Comparison of ENCODE assay signal across 14 mouse cellular contexts in the genomic region with DNA sequence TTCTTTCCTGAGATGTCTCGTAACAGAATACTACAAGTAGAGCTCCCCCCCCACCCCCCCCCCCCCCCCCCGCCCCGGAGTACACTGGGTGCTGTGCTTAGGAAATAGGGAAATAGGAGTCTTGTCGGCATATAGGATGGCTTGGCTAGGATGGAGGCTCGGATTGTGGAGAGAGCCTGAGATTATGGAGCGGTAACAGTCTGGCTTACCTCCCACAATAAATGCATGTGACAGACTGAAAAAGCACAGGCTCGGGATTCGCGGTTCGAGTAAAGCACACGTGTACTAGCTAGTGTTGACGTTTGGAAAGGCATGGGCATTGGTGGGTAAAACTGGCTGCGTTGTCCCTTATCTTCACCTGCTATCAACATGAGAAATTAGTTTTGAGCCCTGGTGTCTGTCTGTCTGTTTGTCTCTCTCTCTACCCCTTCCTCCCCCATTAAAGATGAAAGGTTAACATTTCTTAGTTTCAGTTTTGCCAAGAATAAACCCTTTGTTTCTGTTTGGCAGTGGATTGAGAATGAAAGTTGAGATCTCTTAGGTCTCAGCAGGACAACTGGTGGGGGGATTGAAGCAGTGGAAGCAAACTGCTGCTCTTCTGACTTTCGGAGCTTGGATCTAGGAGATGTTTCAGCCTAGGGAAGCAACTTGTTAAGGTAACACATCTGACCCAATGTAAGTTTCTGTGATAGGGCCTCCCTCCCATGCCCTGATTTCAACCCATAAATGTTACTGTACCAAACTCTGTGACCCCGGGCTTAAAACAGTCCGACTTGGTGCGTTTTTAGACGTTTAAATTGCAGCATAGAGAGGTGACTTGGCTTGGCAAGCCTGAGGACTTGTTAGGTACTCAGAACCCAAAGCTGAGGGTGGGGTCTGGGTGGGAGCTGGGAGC. TPM values are rescaled to one million over a fixed set of nuclear protein-coding genes. Genes with fewer than 3 reads are reported as not detected.
DNase-seq lines count a peak whose midpoint lies in the region; ATAC-seq and TF ChIP-seq lines count a peak whose summit lies in the region.
"Had no signal": no experiment of that assay in that cellular context is flagged by ENCODE, and none has a peak within 500 bp of the region (broad histone marks: within the 10 kb centered on the region; RNA-seq: fewer than 3 reads in every experiment).

No protein-coding gene starts in this region.

- H3K9me3 ChIP-seq in heart, embryonic 16.5 days (replicated peaks; ENCODE audit: control insufficient read depth, low read length), result no peaks in the 10 kb centered on the region
- H3K9me3 ChIP-seq in heart, embryonic 10.5 days, result no peaks in the 10 kb centered on the region
- H3K9me3 ChIP-seq: embryonic facial prominence, embryonic 13.5 days; hindbrain, embryonic 15.5 days had no signal

- no peak for DNase-seq in heart, embryonic 10.5 days (ENCODE audit: low spot score)
- DNase-seq in testis, postnatal 14 days (ENCODE audit: low spot score), result no peak
- DNase-seq in brain, embryonic 14.5 days (ENCODE audit: low read depth), result peak; percentile 46
- no peak for DNase-seq in urinary bladder, adult 18-20 months (ENCODE audit: low spot score in 2 of 2)
- DNase-seq: adrenal gland, postnatal 14 days; cerebellum, postnatal 25 days; lung, embryonic 14.5 days had no signal

- H3K27me3 ChIP-seq in heart, embryonic 16.5 days (ENCODE audit: control insufficient read depth, insufficient read depth, low read length), result no peaks in the 10 kb centered on the region
- no peaks in the 10 kb centered on the region for H3K27me3 ChIP-seq in heart, embryonic 10.5 days (ENCODE audit: insufficient read depth, poor library complexity, severe bottlenecking)
- no peaks in the 10 kb centered on the region for H3K27me3 ChIP-seq in testis, adult 2 months (ENCODE audit: control insufficient read depth, insufficient read depth, low read length)
- H3K27me3 ChIP-seq in small intestine, adult 2 months (ENCODE audit: control insufficient read depth, insufficient read depth, low read length), result no peaks in the 10 kb centered on the region
- H3K27me3 ChIP-seq: embryonic facial prominence, embryonic 13.5 days; hindbrain, embryonic 15.5 days had no signal

- H3K36me3 ChIP-seq in heart, embryonic 16.5 days (ENCODE audit: control insufficient read depth, insufficient read depth), result no peaks in the 10 kb centered on the region
- no peaks in the 10 kb centered on the region for H3K36me3 ChIP-seq in heart, embryonic 10.5 days
- no peaks in the 10 kb centered on the region for H3K36me3 ChIP-seq in testis, adult 2 months (ENCODE audit: control insufficient read depth, insufficient read depth, low read length)
- no peaks in the 10 kb centered on the region for H3K36me3 ChIP-seq in small intestine, adult 2 months (ENCODE audit: control insufficient read depth, insufficient read depth, low read length)
- H3K36me3 ChIP-seq: embryonic facial prominence, embryonic 13.5 days; hindbrain, embryonic 15.5 days had no signal

- H3K9ac ChIP-seq in heart, embryonic 16.5 days (ENCODE audit: low read length), result 0 out of 2 replicates have a peak overlapping the region, but pooled peaks have one; percentile 3
- H3K9ac ChIP-seq: hindbrain, embryonic 15.5 days; lung, embryonic 14.5 days had no signal

- H3K27ac ChIP-seq in heart, embryonic 16.5 days (ENCODE audit: low read length), result no peak overlapping the region
- H3K27ac ChIP-seq in heart, embryonic 10.5 days, result no peak overlapping the region
- 0 out of 2 replicates have a peak overlapping the region, but pooled peaks have one; percentile 24 for H3K27ac ChIP-seq in testis, adult 2 months (ENCODE audit: control insufficient read depth, insufficient read depth, low read depth, low read length)
- peak overlapping the region; percentile 28; the same call in 1 of the 2 replicates for H3K27ac ChIP-seq in small intestine, adult 2 months (ENCODE audit: insufficient read depth, low read depth, low read length)
- H3K27ac ChIP-seq: hindbrain, embryonic 15.5 days; kidney, postnatal 0 days had no signal

- peaks cover 50% of the 10 kb centered on the region for H3K4me1 ChIP-seq in heart, embryonic 16.5 days (ENCODE audit: control insufficient read depth, insufficient read depth, low read length)
- H3K4me1 ChIP-seq in heart, embryonic 10.5 days, result peaks cover 63% of the 10 kb centered on the region
- peaks cover 15% of the 10 kb centered on the region for H3K4me1 ChIP-seq in testis, adult 2 months (ENCODE audit: control insufficient read depth, insufficient read depth, low read length)
- H3K4me1 ChIP-seq in small intestine, adult 2 months (ENCODE audit: control insufficient read depth, insufficient read depth, insufficient read length, low read length), result peaks cover 19% of the 10 kb centered on the region

- TF ChIP-seq POLR2A in testis, adult 2 months (IDR thresholded peaks at IDR 0.05; ENCODE audit: control insufficient read depth, low read depth, low read length), result no peak
- no peak for TF ChIP-seq POLR2A in brain, embryonic 14.5 days (IDR thresholded peaks at IDR 0.05; ENCODE audit: borderline replicate concordance, extremely low read depth, insufficient read depth, insufficient read length, poor library complexity, severe bottlenecking)
- TF ChIP-seq POLR2A in small intestine, adult 2 months (IDR thresholded peaks at IDR 0.05; ENCODE audit: low read depth, low read length), result no peak

- whole genome bisulfite sequencing in heart, embryonic 16.5 days, result 48% methylated on average over 16 of the region's 18 CpGs
- WGBS in heart, embryonic 10.5 days, result 66% methylated on average over 18 of the region's 18 CpGs
- WGBS in small intestine, adult 2 months, result 16% methylated on average over 17 of the region's 18 CpGs

- no peak for ATAC-seq in heart, embryonic 16.5 days (replicated peaks; ENCODE audit: extremely low read depth, insufficient read depth, low FRiP score)
- ATAC-seq: midbrain, embryonic 16.5 days had no signal

- H3K4me3 ChIP-seq in heart, embryonic 16.5 days (ENCODE audit: low read length), result peak overlapping the region; percentile 11; the same call in 1 of the 2 replicates
- no peak overlapping the region for H3K4me3 ChIP-seq in heart, embryonic 10.5 days
- H3K4me3 ChIP-seq in testis, adult 2 months (ENCODE audit: control insufficient read depth, low read depth, low read length), result peak overlapping the region; percentile 34; the same call in 1 of the 2 replicates
- peak overlapping the region; percentile 22 for H3K4me3 ChIP-seq in small intestine, adult 2 months (ENCODE audit: low read depth, low read length)
- H3K4me3 ChIP-seq: embryonic facial prominence, embryonic 13.5 days; hindbrain, embryonic 15.5 days had no signal

- no peak for TF ChIP-seq CTCF in testis, adult 2 months (IDR thresholded peaks at IDR 0.05; ENCODE audit: control insufficient read depth, insufficient read depth, insufficient replicate concordance, low read depth, low read length)
- TF ChIP-seq CTCF in brain, embryonic 14.5 days (IDR thresholded peaks at IDR 0.05; ENCODE audit: borderline replicate concordance, extremely low read depth, insufficient read depth, insufficient read length), result no peak
- no peak for TF ChIP-seq CTCF in small intestine, adult 2 months (IDR thresholded peaks at IDR 0.05; ENCODE audit: extremely low read depth, insufficient read length, insufficient replicate concordance, low read depth, low read length)

- peak overlapping the region; percentile 46; the same call in 1 of the 2 replicates for H3K4me2 ChIP-seq in heart, embryonic 16.5 days (ENCODE audit: low read depth, low read length)
- H3K4me2 ChIP-seq: embryonic facial prominence, embryonic 13.5 days; hindbrain, embryonic 15.5 days; lung, embryonic 14.5 days had no signal

RNA-seq across cellular contexts. Expression of a gene that starts 4.4 kb away (rescaled TPM):
- 62.2 and 67.3 TPM in 2 replicates for polyA plus RNA-seq in heart, embryonic 16.5 days (2015; fragmentation: Nextera tagmentation; extraction: Ambion mirVana)
- 93.6 and 93.9 TPM in 2 replicates for polyA plus RNA-seq in heart, embryonic 10.5 days (2016; fragmentation: Nextera tagmentation; extraction: Ambion mirVana)
- polyA plus RNA-seq in testis, adult 2 months (2012; rRNA removed), result 54.1 and 74.7 TPM in 2 replicates
- polyA plus RNA-seq in brain, embryonic 14.5 days (2012; rRNA removed), result 60.7 and 61.5 TPM in 2 replicates
- polyA plus RNA-seq in small intestine, adult 2 months (2012; rRNA removed), result 6.0 and 11.2 TPM in 2 replicates

Comparison
In these comparisons a context has a peak if more than half of its experiments do, and no peak if none do; other contexts are left out.
1. H3K27ac ChIP-seq: peak in testis, adult 2 months (single experiment) and small intestine, adult 2 months (single experiment); none in heart, embryonic 16.5 days (single experiment) and heart, embryonic 10.5 days (single experiment).